Mouse (Mus musculus): Measurements from ENCODE around the gene 6430571L13Rik. TPM values are rescaled to one million over a fixed set of nuclear protein-coding genes. Genes with fewer than 3 reads are reported as not detected.

Gene 6430571L13Rik
- total RNA-seq, 2 experiments from 2014 or later, result 31.8 to 32.2 TPM

DNA sequence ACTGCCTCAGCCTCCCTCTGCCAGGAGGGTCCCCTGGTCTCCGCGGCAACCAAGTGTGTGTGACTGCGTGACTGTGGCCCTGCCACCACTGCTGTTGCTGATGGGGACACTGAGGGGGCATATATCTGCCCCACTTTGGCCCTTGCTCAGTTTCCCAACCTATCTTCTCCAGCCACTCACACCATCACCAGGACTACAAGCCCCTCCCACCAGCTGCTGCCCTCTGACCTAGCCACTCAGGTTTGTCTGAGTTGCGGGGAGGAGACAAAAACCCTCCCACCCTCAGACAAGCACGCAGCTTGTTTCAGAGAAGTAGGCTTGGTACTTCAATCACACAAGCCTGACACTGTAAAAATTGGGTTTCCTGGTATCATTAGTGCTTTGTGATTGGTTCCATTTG is 35.0 kb downstream of the 6430571L13Rik start:
- no peak for DNase-seq (ENCODE audit: low spot score)

DNA sequence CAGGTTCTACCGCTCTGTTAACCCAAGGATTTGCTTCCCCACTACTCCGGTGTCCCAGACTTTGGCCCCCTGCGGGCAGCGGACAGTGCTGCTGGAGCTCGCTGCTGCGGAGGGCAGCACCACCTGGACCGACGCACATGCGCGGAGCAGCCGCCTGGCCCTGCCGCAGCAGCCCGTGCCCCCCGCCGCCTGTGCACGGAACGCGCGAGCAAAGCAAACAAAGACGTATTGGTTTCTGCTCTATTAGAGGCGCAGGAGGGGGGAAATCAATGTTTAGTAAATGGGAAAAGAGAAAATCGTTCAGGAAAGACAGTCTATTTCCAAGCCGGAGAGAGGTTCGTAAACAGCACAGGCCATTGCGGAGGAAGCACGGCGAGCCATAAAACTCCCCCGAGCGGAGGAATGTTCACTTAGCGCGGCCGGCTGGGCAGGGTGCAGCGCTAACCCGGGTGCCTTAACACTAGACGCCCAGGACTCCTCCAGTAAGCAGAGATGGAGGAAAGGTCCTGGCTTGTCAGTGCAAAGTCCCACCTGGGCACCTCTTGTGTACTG is 37.6 kb downstream of the 6430571L13Rik start:
- no peak for DNase-seq (ENCODE audit: low spot score)

DNA sequence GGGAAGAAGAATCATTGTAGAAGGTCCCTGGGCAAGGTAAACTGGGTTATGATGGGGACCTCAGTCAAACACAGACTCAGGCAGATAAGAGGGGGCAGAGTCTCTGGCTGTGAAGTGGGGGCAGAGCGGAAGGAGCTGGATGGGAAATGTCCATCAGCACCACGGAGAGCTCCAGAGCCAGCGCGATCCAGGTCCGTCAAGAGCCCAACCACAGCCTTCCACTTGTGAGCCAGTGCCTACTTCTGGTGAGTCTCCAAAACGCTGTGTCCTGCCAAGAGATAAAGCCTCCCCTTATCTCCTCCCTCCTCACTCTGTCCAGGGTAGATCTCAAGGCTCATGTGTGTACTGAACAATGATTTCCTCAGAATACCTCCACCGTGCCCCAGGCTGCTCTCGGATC is 41.3 kb downstream of the 6430571L13Rik start:
- DNase-seq (ENCODE audit: low spot score), result no peak

DNA sequence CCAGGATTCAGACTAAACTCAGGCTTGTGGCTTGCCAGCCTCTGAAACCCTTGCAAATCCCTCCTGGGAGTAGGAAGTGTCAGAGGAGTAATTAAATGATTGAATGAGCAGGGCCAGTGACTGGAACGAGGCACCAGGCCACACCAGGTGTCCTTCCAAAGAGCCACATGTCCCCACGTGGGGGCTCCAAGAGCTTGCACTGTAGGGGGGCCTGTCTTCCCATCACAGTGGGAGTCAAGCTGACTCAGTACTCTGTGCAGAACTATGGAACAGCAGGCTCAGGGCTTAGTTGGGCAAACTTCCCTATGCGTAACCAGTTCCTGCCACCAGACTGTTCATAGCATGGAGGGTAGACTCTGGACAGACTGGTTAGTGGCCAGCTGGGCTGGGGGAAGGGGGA is 44.0 kb downstream of the 6430571L13Rik start:
- no peak for DNase-seq (ENCODE audit: low spot score)

DNA sequence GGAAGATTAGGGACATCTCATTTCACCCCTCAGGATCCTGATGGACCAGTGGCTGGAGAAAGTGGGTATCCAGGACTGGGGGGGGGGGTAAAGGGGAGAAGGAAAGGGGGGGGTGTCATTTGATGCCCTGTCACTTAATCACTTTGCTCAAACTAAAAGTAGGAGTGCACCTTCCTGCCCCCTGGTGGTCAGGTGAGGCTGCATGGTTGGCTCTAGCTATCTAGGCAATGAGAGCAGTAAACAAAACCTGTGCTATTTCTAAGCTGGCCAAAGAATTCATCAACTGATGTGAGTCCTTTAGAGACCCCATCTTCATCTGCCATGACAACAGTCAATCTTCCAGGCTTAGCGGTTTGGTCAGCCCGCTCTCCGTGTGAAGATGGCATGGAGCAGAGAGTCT is 46.3 kb downstream of the 6430571L13Rik start:
- DNase-seq (ENCODE audit: low spot score), result no peak

DNA sequence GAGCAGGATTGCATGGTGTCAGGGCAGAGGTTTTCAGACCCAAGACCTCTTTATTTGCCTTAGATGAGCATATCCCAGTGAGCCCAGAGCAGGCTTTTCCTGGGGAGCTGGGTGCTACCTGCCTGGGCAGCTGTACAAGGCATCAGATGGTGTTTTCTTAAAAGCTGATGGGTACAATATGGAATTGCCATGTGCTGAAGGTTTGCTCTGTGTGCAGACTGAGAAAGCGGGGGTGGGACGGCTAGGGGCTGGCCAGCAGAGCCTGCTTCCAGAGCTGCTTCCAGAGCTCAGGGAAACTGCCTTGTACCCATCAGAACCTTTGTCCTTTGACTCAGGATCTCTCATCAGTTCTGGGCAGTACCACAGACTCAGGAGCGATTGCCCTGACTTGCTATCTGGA is 47.3 kb downstream of the 6430571L13Rik start:
- DNase-seq (ENCODE audit: low spot score), result no peak

DNA sequence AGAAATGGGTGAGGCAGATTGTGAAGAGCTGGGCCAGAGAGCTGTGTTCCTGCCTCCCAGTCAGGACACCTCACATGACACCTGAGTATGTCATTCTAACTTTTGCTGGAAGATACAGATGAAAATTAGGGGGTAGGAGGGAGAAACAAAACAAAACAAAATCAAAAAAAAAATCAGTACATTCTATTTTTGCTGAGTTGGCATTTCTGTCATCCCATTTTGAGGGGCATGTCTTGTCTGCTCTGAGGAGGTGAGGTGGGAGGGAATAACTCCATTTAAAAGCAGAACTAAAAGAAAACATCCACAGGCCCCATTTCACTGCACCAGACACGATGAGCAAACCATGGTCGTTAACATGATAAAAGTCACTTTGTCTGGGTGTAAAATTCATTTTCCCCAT is 47.9 kb downstream of the 6430571L13Rik start:
- no peak for DNase-seq (ENCODE audit: low spot score)

DNA sequence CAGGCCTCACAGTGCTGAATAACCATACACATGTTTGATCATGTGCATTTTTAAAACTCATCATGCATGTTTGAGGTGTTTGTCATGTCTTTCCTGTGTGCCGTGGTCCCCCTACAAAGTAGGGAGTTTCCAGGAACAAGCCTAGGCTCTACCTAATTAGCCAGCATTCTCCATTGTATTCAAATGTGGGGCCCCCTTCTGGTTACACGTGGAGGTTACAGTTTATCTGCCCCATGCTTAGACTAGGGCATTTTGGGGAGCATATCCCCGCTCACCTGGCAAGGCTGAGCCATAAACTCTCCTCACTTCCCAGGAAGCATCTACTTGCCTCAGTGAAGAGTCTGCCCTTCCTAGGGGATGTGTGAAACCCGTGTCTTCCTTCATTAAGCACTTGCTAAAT is 56.0 kb downstream of the 6430571L13Rik start:
- no peak for DNase-seq (ENCODE audit: low spot score)

DNA sequence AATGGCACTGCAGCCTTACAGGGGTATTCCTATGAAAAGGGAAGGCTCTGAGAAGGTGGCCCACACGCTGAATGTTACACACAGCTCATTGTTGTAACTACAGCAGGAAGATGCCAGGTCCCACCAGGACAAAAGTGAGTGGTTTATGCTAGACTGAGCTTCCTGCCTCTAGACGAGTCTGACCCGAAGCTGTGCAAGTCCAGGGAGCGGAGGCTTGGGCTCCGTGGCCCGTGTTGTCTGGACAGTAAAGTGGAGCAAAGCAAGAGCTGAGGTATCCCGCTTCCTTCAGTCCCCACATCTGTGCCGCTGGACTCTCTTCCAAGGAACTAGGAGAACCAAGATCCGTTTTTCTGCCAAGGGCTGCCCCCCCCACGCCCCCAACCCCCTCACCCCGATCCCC is 58.6 kb downstream of the 6430571L13Rik start:
- no peak for DNase-seq (ENCODE audit: low spot score)

DNA sequence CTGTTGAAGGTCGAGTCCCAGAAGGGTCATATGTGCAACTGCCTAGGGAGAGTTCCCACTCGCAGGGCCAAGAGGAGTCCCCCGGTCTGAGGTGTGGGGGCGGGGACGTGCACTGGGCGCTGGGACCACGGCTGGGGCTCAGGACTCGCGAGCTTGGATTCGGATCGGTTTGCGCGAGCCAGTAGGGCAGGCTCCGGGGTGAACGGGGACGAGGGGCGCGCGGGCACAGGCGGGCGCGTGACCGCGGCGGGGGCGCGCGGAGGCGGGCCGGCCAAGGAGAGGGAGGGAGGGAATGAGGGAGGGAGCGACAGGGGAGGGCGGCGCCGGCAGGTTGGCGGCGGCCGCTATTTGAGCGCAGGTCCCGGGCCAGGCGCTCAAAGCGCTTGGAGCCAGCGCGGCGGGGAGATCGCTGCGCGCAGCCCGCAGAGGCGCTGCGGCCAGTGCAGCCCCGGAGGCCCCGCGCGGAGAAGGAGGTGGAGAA is 59.1 kb downstream of the 6430571L13Rik start, which contains the start of gene Cacna2d2:
Gene Cacna2d2 (plus strand): TSS at position 122 of the 481 bp plus-strand sequence.
- DNase-seq (ENCODE audit: low spot score), result peak; percentile 44

DNA sequence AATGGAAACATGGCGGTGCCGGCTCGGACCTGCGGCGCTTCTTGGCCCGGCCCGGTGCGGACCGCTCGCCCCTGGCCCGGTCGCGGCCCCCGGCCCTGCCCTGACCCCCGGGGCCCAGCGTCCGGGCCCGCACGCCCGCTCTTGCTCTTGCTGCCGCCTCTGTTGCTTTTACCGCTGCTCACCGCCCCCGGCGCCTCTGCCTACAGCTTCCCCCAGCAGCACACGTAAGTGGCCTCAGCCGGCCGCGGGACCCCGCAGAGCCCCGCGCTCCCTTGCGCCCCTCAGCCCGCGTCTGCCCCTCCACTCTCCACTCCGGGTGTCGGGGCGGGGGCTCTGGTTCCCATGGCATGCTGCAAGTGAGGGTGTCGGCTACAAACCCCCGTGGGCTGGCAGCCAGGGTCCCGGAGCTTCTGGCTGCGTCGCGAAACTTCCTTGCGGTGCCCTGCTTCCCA is 59.7 kb downstream of the 6430571L13Rik start:
- DNase-seq (ENCODE audit: low spot score), result no peak

DNA sequence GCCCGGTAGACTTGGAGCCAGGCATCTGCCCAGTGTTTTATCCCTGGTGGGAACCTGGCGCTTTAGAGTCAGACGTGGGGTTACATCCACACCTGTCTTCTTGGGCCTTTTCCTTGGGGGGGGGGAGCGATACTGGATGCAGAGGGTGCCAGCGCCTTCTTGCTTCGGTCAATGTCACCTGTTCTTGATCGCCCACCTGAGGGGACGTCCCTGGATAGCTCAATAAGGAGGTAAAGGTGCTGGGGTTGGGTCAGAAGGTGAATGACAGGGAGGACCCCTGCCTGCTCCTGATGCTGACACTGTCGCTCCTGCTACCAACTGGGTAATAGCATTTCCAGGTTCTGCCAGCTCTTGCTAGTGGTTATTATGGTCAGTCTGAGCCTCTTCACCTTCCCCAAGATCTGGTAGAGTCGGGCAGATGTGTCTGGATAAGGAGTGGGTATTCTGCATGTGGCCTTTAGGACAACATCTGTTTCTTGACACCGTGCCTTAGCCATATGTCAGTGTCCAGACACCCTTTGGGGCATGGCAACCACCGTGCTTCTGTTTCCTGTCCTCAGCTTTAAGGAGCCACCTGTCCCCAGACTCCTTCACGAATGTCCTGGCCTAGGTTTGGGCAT is 60.4 kb downstream of the 6430571L13Rik start:
- DNase-seq (ENCODE audit: low spot score), result no peak

Other genes with a start within 250 kb of the 6430571L13Rik start
- gene Dock3, start 108.7 kb upstream of the 6430571L13Rik start, total RNA-seq (2021), result under 1 TPM in 1 of 2 experiments, not detected in 1; 0.33 TPM
- 10 to 100 TPM; 33.6 to 34.8 TPM for gene Mapkapk3, start 50.7 kb upstream of the 6430571L13Rik start, total RNA-seq (2021)
- gene Cish, start 44.6 kb upstream of the 6430571L13Rik start, total RNA-seq (2021), result 1 to 10 TPM; 6.0 to 6.6 TPM
- gene Hemk1, start 2.3 kb upstream of the 6430571L13Rik start, total RNA-seq (2021), result 10 to 100 TPM; 11.8 to 13.3 TPM
- under 1 TPM; 0.52 to 0.94 TPM for gene Cacna2d2, start 59.0 kb downstream of the 6430571L13Rik start, total RNA-seq (2021)
- 10 to 100 TPM; 16.3 to 17.1 TPM for gene Tmem115, start 193.3 kb downstream of the 6430571L13Rik start, total RNA-seq (2021)
- 1 to 10 TPM; 3.0 to 4.1 TPM for gene Cyb561d2, start 201.6 kb downstream of the 6430571L13Rik start, total RNA-seq (2021)
- 10 to 100 TPM; 10.7 to 13.7 TPM for gene Nprl2, start 201.6 kb downstream of the 6430571L13Rik start, total RNA-seq (2021)
- gene Zmynd10, start 206.7 kb downstream of the 6430571L13Rik start, total RNA-seq (2021), result under 1 TPM; 0.40 to 0.68 TPM
- gene Rassf1, start 211.0 kb downstream of the 6430571L13Rik start, total RNA-seq (2021), result 10 to 100 TPM; 11.9 to 13.6 TPM
- 10 to 100 TPM; 38.7 to 40.9 TPM for gene Tusc2, start 222.7 kb downstream of the 6430571L13Rik start, total RNA-seq (2021)
- 10 to 100 TPM; 14.0 to 25.3 TPM for gene Hyal2, start 227.3 kb downstream of the 6430571L13Rik start, total RNA-seq (2021)
- gene Hyal1, start 236.3 kb downstream of the 6430571L13Rik start, total RNA-seq (2021), result 1 to 10 TPM; 1.4 to 1.5 TPM
- gene Naa80, start 238.3 kb downstream of the 6430571L13Rik start, total RNA-seq (2021), result 10 to 100 TPM; 14.0 to 15.3 TPM
- gene Hyal3, start 240.2 kb downstream of the 6430571L13Rik start, total RNA-seq (2021), result under 1 TPM; 0.19 to 0.23 TPM
- gene Ifrd2, start 247.0 kb downstream of the 6430571L13Rik start, total RNA-seq (2021), result 10 to 100 TPM; 44.6 to 49.7 TPM